Mouse (Mus musculus) CH12.LX (cell line): ENCODE data around the gene Sema7a. TPM values are rescaled to one million over a fixed set of nuclear protein-coding genes. Genes with fewer than 3 reads are reported as not detected.
A peak's percentile ranks its signal among the peaks of the same experiment; 100 is the strongest.

Source experiments
- DNase-seq: peaks from one replicate; pipeline ENCODE4 v3.0.0-alpha.2; 2013; ENCODE audit errors: extremely low read depth
- H3K27ac ChIP-seq: 2 replicates; pipeline ENCODE4 v1.5.1; 2012; ENCODE audit warnings: low read depth, mild to moderate bottlenecking, control low read depth, moderate library complexity; ENCODE audit not compliant: insufficient read depth
- H3K27me3 ChIP-seq: replicated peaks from 2 replicates; pipeline ENCODE3; 2012; ENCODE audit warnings: inconsistent platforms
- H3K36me3 ChIP-seq, 2 experiments: replicated peaks in 1 of 2; 2 replicates each; pipeline versions ENCODE3 to v1.6.1; 2012; ENCODE audit warnings: inconsistent platforms in 1 of 2, low read length in 1 of 2, mild to moderate bottlenecking in 1 of 2, mixed read lengths in 1 of 2, moderate library complexity in 1 of 2; ENCODE audit not compliant: control insufficient read depth in 1 of 2, insufficient read depth in 1 of 2
- H3K4me1 ChIP-seq, 2 experiments: 2 replicates each; pipeline ENCODE4 v1.6.1; 2012; ENCODE audit warnings: inconsistent platforms in 1 of 2, moderate library complexity in 1 of 2; ENCODE audit not compliant: insufficient read depth in 2 of 2, control insufficient read depth in 1 of 2
- H3K4me2 ChIP-seq: 2 replicates; pipeline ENCODE4 v1.6.1; 2012; ENCODE audit warnings: low read depth, mild to moderate bottlenecking, control low read depth; ENCODE audit not compliant: poor library complexity, insufficient read depth, severe bottlenecking
- H3K4me3 ChIP-seq, 3 experiments: fragments of 150-350 bp in 1 of 3; sonication (generic) in 1 of 3; replicated peaks in 1 of 3; 2 replicates each; pipeline versions ENCODE3 to v1.5.1; 2011 to 2012; ENCODE audit warnings: low read depth in 2 of 3, low read length in 2 of 3, mild to moderate bottlenecking in 2 of 3, moderate library complexity in 2 of 3, control low read depth in 1 of 3, improper control_type of control experiment in 1 of 3, inconsistent platforms in 1 of 3, mixed read lengths in 1 of 3; ENCODE audit not compliant: poor library complexity in 1 of 3
- H3K79me2 ChIP-seq: replicated peaks from 2 replicates; pipeline ENCODE4 v1.6.1; 2012; ENCODE audit warnings: mild to moderate bottlenecking, moderate library complexity; ENCODE audit not compliant: control insufficient read depth, poor library complexity, insufficient read depth, severe bottlenecking; ENCODE audit errors: extremely low read depth
- H3K9ac ChIP-seq: 2 replicates; pipeline ENCODE4 v1.6.1; 2012; ENCODE audit warnings: low read depth, mild to moderate bottlenecking, control low read depth, moderate library complexity; ENCODE audit not compliant: insufficient read depth
- H3K9me3 ChIP-seq: replicated peaks from 2 replicates; pipeline ENCODE3; 2012; ENCODE audit warnings: low read length, inconsistent platforms, mixed read lengths
- BHLHE40 ChIP-seq: IDR thresholded peaks from 2 replicates; pipeline ENCODE4 v1.6.1; 2011; ENCODE audit warnings: mild to moderate bottlenecking, low read depth, low read length, improper control_type of control experiment
- CHD1 ChIP-seq: IDR thresholded peaks from 2 replicates; pipeline ENCODE4 v1.6.1; 2012; ENCODE audit warnings: low read depth, low read length, improper control_type of control experiment, inconsistent platforms
- CHD2 ChIP-seq: IDR thresholded peaks from 2 replicates; pipeline ENCODE4 v1.6.1; 2011; ENCODE audit warnings: low read length, improper control_type of control experiment
- CTCF ChIP-seq, 2 experiments: IDR thresholded peaks in 1 of 2; conservative IDR thresholded peaks in 1 of 2; 2 replicates each; pipeline ENCODE4 v1.5.1; 2011 to 2012; ENCODE audit warnings: low read depth in 2 of 2, low read length in 2 of 2, improper control_type of control experiment in 1 of 2, inconsistent platforms in 1 of 2, mild to moderate bottlenecking in 1 of 2, moderate library complexity in 1 of 2
- E2F4 ChIP-seq: IDR thresholded peaks from 2 replicates; pipeline ENCODE4 v1.6.1; 2011; ENCODE audit warnings: low read depth, low read length, improper control_type of control experiment; ENCODE audit not compliant: insufficient replicate concordance
- ELF1 ChIP-seq: IDR thresholded peaks from 2 replicates; pipeline ENCODE4 v1.6.1; 2014; ENCODE audit warnings: low read depth, mild to moderate bottlenecking, inconsistent platforms, low read length, improper control_type of control experiment
- EP300 ChIP-seq: IDR thresholded peaks from 2 replicates; pipeline ENCODE4 v1.6.1; 2011; ENCODE audit warnings: low read length, improper control_type of control experiment
- ETS1 ChIP-seq: conservative IDR thresholded peaks from 2 replicates; pipeline ENCODE4 v1.6.1; 2012; ENCODE audit warnings: low read depth, mild to moderate bottlenecking, inconsistent platforms, low read length, improper control_type of control experiment, moderate library complexity
- GABPA ChIP-seq: IDR thresholded peaks from 2 replicates; pipeline ENCODE4 v1.6.1; 2012; ENCODE audit warnings: low read depth, low read length, improper control_type of control experiment, inconsistent platforms; ENCODE audit not compliant: insufficient replicate concordance
- HCFC1 ChIP-seq: IDR thresholded peaks from 2 replicates; pipeline ENCODE4 v1.6.1; 2012; ENCODE audit warnings: low read depth, mild to moderate bottlenecking, inconsistent platforms, low read length, improper control_type of control experiment
- IRF4 ChIP-seq: IDR thresholded peaks from 2 replicates; pipeline ENCODE4 v1.6.1; 2014; ENCODE audit warnings: low read depth, mild to moderate bottlenecking, inconsistent platforms, low read length, improper control_type of control experiment
- JUN ChIP-seq: IDR thresholded peaks from 2 replicates; pipeline ENCODE4 v1.6.1; 2011; ENCODE audit warnings: low read depth, mild to moderate bottlenecking, low read length, improper control_type of control experiment, moderate library complexity; ENCODE audit not compliant: insufficient read depth
- JUND ChIP-seq: conservative IDR thresholded peaks from 2 replicates; pipeline ENCODE4 v1.6.1; 2011; ENCODE audit warnings: low read depth, low read length, improper control_type of control experiment
- KAT2A ChIP-seq: IDR thresholded peaks from 2 replicates; pipeline ENCODE4 v1.6.1; 2012; ENCODE audit warnings: low read length, improper control_type of control experiment, inconsistent platforms; ENCODE audit not compliant: insufficient replicate concordance
- MAFK ChIP-seq: IDR thresholded peaks from 2 replicates; pipeline ENCODE4 v1.6.1; 2011; ENCODE audit warnings: low read length, improper control_type of control experiment; ENCODE audit not compliant: insufficient replicate concordance
- MAX ChIP-seq: IDR thresholded peaks from 2 replicates; pipeline ENCODE4 v1.6.1; 2011; ENCODE audit warnings: low read length, improper control_type of control experiment
- MAZ ChIP-seq: IDR thresholded peaks from 2 replicates; pipeline ENCODE4 v1.6.1; 2012; ENCODE audit warnings: low read depth, mild to moderate bottlenecking, inconsistent platforms, low read length, improper control_type of control experiment, moderate library complexity
- MEF2A ChIP-seq: IDR thresholded peaks from 2 replicates; pipeline ENCODE4 v1.6.1; 2014; ENCODE audit warnings: low read depth, mild to moderate bottlenecking, inconsistent platforms, low read length, improper control_type of control experiment, borderline replicate concordance
- MXI1 ChIP-seq: IDR thresholded peaks from 2 replicates; pipeline ENCODE4 v1.6.1; 2011; ENCODE audit warnings: mild to moderate bottlenecking, low read depth, low read length, improper control_type of control experiment
- MYC ChIP-seq: IDR thresholded peaks from 2 replicates; pipeline ENCODE4 v1.6.1; 2011; ENCODE audit warnings: low read depth, mild to moderate bottlenecking, improper control_type of control experiment, low read length
- NELFE ChIP-seq: IDR thresholded peaks from 2 replicates; pipeline ENCODE4 v1.6.1; 2011; ENCODE audit warnings: low read depth, low read length, improper control_type of control experiment
- NRF1 ChIP-seq: IDR thresholded peaks from 2 replicates; pipeline ENCODE4 v1.6.1; 2014; ENCODE audit warnings: low read depth, mild to moderate bottlenecking, inconsistent platforms, low read length, improper control_type of control experiment, moderate library complexity
- PAX5 ChIP-seq: IDR thresholded peaks from 2 replicates; pipeline ENCODE4 v1.6.1; 2012; ENCODE audit warnings: low read length, inconsistent platforms, mixed read lengths
- POLR2A ChIP-seq: IDR thresholded peaks from 2 replicates; pipeline ENCODE4 v1.6.1; 2011; ENCODE audit warnings: low read depth, mild to moderate bottlenecking, improper control_type of control experiment, low read length
- POLR2AphosphoS2 ChIP-seq: IDR thresholded peaks from 2 replicates; pipeline ENCODE4 v1.6.1; 2011; ENCODE audit warnings: low read depth, low read length, improper control_type of control experiment
- RAD21 ChIP-seq: IDR thresholded peaks from 2 replicates; pipeline ENCODE4 v1.6.1; 2011; ENCODE audit warnings: low read depth, mild to moderate bottlenecking, low read length, improper control_type of control experiment, moderate library complexity
- RCOR1 ChIP-seq: conservative IDR thresholded peaks from 2 replicates; pipeline ENCODE4 v1.6.1; 2012; ENCODE audit warnings: low read depth, mild to moderate bottlenecking, inconsistent platforms, low read length, improper control_type of control experiment
- SIN3A ChIP-seq: IDR thresholded peaks from 2 replicates; pipeline ENCODE4 v1.6.1; 2012; ENCODE audit warnings: low read length, improper control_type of control experiment, inconsistent platforms
- SMC3 ChIP-seq: IDR thresholded peaks from 2 replicates; pipeline ENCODE4 v1.6.1; 2011; ENCODE audit warnings: low read depth, low read length, improper control_type of control experiment
- TBP ChIP-seq: conservative IDR thresholded peaks from 2 replicates; pipeline ENCODE4 v1.6.1; 2011; ENCODE audit warnings: low read depth, low read length, improper control_type of control experiment
- TCF12 ChIP-seq: IDR thresholded peaks from 2 replicates; pipeline ENCODE4 v1.6.1; 2014; ENCODE audit warnings: low read depth, mild to moderate bottlenecking, inconsistent platforms, low read length, improper control_type of control experiment
- UBTF ChIP-seq: IDR thresholded peaks from 2 replicates; pipeline ENCODE4 v1.6.1; 2012; ENCODE audit warnings: low read depth, mild to moderate bottlenecking, inconsistent platforms, low read length, improper control_type of control experiment, moderate library complexity
- USF1 ChIP-seq: IDR thresholded peaks from 2 replicates; pipeline ENCODE4 v1.6.1; 2014; ENCODE audit warnings: low read depth, mild to moderate bottlenecking, inconsistent platforms, low read length, improper control_type of control experiment
- USF2 ChIP-seq: conservative IDR thresholded peaks from 2 replicates; pipeline ENCODE4 v1.6.1; 2011; ENCODE audit warnings: low read depth, low read length, improper control_type of control experiment
- ZC3H11A ChIP-seq: IDR thresholded peaks from 2 replicates; pipeline ENCODE4 v1.6.1; 2012; ENCODE audit warnings: low read depth, mild to moderate bottlenecking, inconsistent platforms, low read length, improper control_type of control experiment
- ZKSCAN1 ChIP-seq: IDR thresholded peaks from 2 replicates; pipeline ENCODE4 v1.6.1; 2012; ENCODE audit warnings: low read depth, inconsistent platforms, low read length, improper control_type of control experiment, borderline replicate concordance
- ZMIZ1 ChIP-seq: IDR thresholded peaks from 2 replicates; pipeline ENCODE4 v1.6.1; 2012; ENCODE audit warnings: low read depth, mild to moderate bottlenecking, inconsistent platforms, low read length, improper control_type of control experiment
- ZNF384 ChIP-seq: IDR thresholded peaks from 2 replicates; pipeline ENCODE4 v1.6.1; 2012; ENCODE audit warnings: low read depth, low read length, improper control_type of control experiment, inconsistent platforms
- dilution Hi-C: fragments of 300-500 bp; cut with MboI; formaldehyde crosslinking; loops from 2 replicates; pipeline ENCODE4 v1.14.3; 2020; ENCODE audit warnings: low sequenced_read_pairs; ENCODE audit not compliant: extremely low pct_unique_long_range_greater_than_20kb, extremely low pct_ligation_motif_present
- in situ Hi-C: fragments of 300-500 bp; cut with MboI; formaldehyde crosslinking; loops from 3 replicates; pipeline ENCODE4 v1.14.3; 2019; ENCODE audit warnings: low sequenced_read_pairs, low pct_ligation_motif_present, low pct_unique_long_range_greater_than_20kb, mixed read lengths
- polyA plus RNA-seq: library from polyadenylated mRNA; unstranded; fragments of >175 nt; gene quantifications from 2 replicates; pipeline ENCODE4 v1.2.1, GENCODE M21; 2012; ENCODE audit warnings: low read depth; ENCODE audit not compliant: insufficient read length
- total RNA-seq, 2 experiments: library from RNA; depleted of rRNA; stranded (reverse); fragments of 300-350 nt in 1 of 2; fragments of >200 nt in 1 of 2; gene quantifications; 2 replicates each; pipeline ENCODE4 v1.2.3; 2012 to 2014

Sema7a gene
- total and polyA plus RNA-seq, 3 experiments, result 88.6 to 181 (median 89.4) TPM

- H3K9me3 ChIP-seq, result peaks cover 12% of the 10 kb centered on the region
- H3K79me2 ChIP-seq, result 0 out of 2 replicates have a peak, but pooled peaks cover 2% of the 10 kb centered on the region
- no peaks in the 10 kb centered on the region for H3K36me3 ChIP-seq
- H3K4me2 ChIP-seq, result peak overlapping the region; percentile 35
- peak; percentile 84 for DNase-seq
- in situ Hi-C loops (no loop called here), dilution Hi-C loops (no loop called here)
- peaks cover 46 to 83% of the 10 kb centered on the region in 2 experiments for H3K4me1 ChIP-seq
- H3K27me3 ChIP-seq, result no peaks in the 10 kb centered on the region
- no peak for TF ChIP-seq CHD1
- TF ChIP-seq POLR2AphosphoS2, result no peak
- 0 out of 2 replicates have a peak, but pooled peaks have one; percentile 31 for TF ChIP-seq CHD2
- TF ChIP-seq MXI1, result peak; percentile 58; the same call in 1 of the 2 replicates
- TF ChIP-seq USF2, result no peak
- TF ChIP-seq TCF12, result peak; percentile 54
- no peak for TF ChIP-seq ZMIZ1
- TF ChIP-seq KAT2A, result no peak
- no peak for TF ChIP-seq PAX5
- TF ChIP-seq MAZ, result peak; percentile 74
- TF ChIP-seq MEF2A, result peak; percentile 29; the same call in 1 of the 2 replicates
- no peak; the same call in 1 of the 2 replicates for TF ChIP-seq RAD21
- no peak for TF ChIP-seq USF1
- TF ChIP-seq SMC3, result no peak
- TF ChIP-seq MAX, result 0 out of 2 replicates have a peak, but pooled peaks have one; percentile 10
- TF ChIP-seq EP300, result peak; percentile 78
- TF ChIP-seq ELF1, result peak; percentile 51; the same call in 1 of the 2 replicates
- TF ChIP-seq SIN3A, result peak; percentile 73
- TF ChIP-seq ZKSCAN1, result no peak
- TF ChIP-seq CTCF (conservative IDR thresholded peaks at IDR 0.05 in 1 of 2, IDR thresholded peaks at IDR 0.05 in 1 of 2; ENCODE audit: low read depth in 2 of 2, low read length in 2 of 2), result no peak
- peak; percentile 65; the same call in 1 of the 2 replicates for TF ChIP-seq TBP
- peak; percentile 85 for TF ChIP-seq IRF4
- TF ChIP-seq NRF1, result no peak
- peak; percentile 44; the same call in 1 of the 2 replicates for TF ChIP-seq HCFC1
- TF ChIP-seq MYC, result 0 out of 2 replicates have a peak, but pooled peaks have one; percentile 32
- peak; percentile 62 for TF ChIP-seq ETS1
- TF ChIP-seq JUN, result peak; percentile 30; the same call in 1 of the 2 replicates
- TF ChIP-seq E2F4, result no peak
- peak; percentile 50; the same call in 1 of the 2 replicates for TF ChIP-seq JUND
- TF ChIP-seq RCOR1, result no peak
- TF ChIP-seq ZC3H11A, result no peak
- no peak for TF ChIP-seq MAFK
- peak; percentile 62 for TF ChIP-seq POLR2A
- TF ChIP-seq NELFE, result no peak
- TF ChIP-seq GABPA, result no peak
- TF ChIP-seq ZNF384, result no peak
- TF ChIP-seq UBTF, result no peak
- peak; percentile 67 for TF ChIP-seq BHLHE40
- peak overlapping the region in 2 of 3 experiments; percentile 10 to 25 for H3K4me3 ChIP-seq
- peak overlapping the region; percentile 64 for H3K9ac ChIP-seq
- H3K27ac ChIP-seq, result peak overlapping the region; percentile 99
Measured at GRCm38 (mm10) chr9:57978025-57978424, 38.1 kb downstream of the Sema7a start.
